Mouse (Mus musculus) testis, adult 2 months (tissue): Measurements from ENCODE around the gene Dnah2. TPM values are rescaled to one million over a fixed set of nuclear protein-coding genes. Genes with fewer than 3 reads are reported as not detected.

Source experiments
- H3K27ac ChIP-seq: fragments of 200-500 bp; 2 replicates; pipeline ENCODE4 v1.5.1; 2012; ENCODE audit warnings: low read depth, low read length; ENCODE audit not compliant: control insufficient read depth, insufficient read depth
- H3K27me3 ChIP-seq: fragments of 200-500 bp; 2 replicates; pipeline ENCODE4 v1.6.1; 2012; ENCODE audit warnings: mild to moderate bottlenecking, low read length, moderate library complexity; ENCODE audit not compliant: control insufficient read depth, insufficient read depth
- H3K36me3 ChIP-seq: fragments of 200-500 bp; 2 replicates; pipeline ENCODE4 v1.6.1; 2012; ENCODE audit warnings: mild to moderate bottlenecking, low read length; ENCODE audit not compliant: control insufficient read depth, insufficient read depth
- H3K4me1 ChIP-seq: fragments of 200-500 bp; 2 replicates; pipeline ENCODE4 v1.6.1; 2012; ENCODE audit warnings: low read length; ENCODE audit not compliant: control insufficient read depth, insufficient read depth
- H3K4me3 ChIP-seq: fragments of 200-500 bp; 2 replicates; pipeline ENCODE4 v1.5.1; 2012; ENCODE audit warnings: low read depth, mild to moderate bottlenecking, low read length, moderate library complexity, mixed read lengths; ENCODE audit not compliant: control insufficient read depth
- CTCF ChIP-seq: fragments of 200-500 bp; IDR thresholded peaks from 2 replicates; pipeline ENCODE4 v1.5.1; 2012; ENCODE audit warnings: low read depth, mild to moderate bottlenecking, inconsistent platforms, low read length, moderate library complexity; ENCODE audit not compliant: control insufficient read depth, insufficient read depth, insufficient replicate concordance
- POLR2A ChIP-seq: fragments of 200-500 bp; IDR thresholded peaks from 2 replicates; pipeline ENCODE4 v1.6.1; 2012; ENCODE audit warnings: low read depth, mild to moderate bottlenecking, inconsistent platforms, low read length, moderate library complexity; ENCODE audit not compliant: control insufficient read depth
- polyA plus RNA-seq: library from polyadenylated mRNA; depleted of rRNA; stranded (reverse); fragments of >200 nt; gene quantifications from 2 replicates; pipeline ENCODE4 v1.2.3, GENCODE M21; 2012

The Dnah2 gene
- polyA plus RNA-seq, 1 experiment, result 39.3 TPM

- H3K4me3 ChIP-seq, result no peak overlapping the region
- no peak overlapping the region for H3K27ac ChIP-seq
- no peaks in the 10 kb centered on the region for H3K4me1 ChIP-seq
- H3K36me3 ChIP-seq, result no peaks in the 10 kb centered on the region
- no peak for TF ChIP-seq CTCF
- no peak for TF ChIP-seq POLR2A
- no peaks in the 10 kb centered on the region for H3K27me3 ChIP-seq
Measured at GRCm38 (mm10) chr11:69390400-69391034, 158.4 kb downstream of the Dnah2 start.

GRCm38 (mm10) chr11:69389531-69390399, 159.1 kb downstream of the Dnah2 start:
- H3K27ac ChIP-seq, result no peak overlapping the region
- no peaks in the 10 kb centered on the region for H3K36me3 ChIP-seq
- no peak overlapping the region for H3K4me3 ChIP-seq
- no peaks in the 10 kb centered on the region for H3K27me3 ChIP-seq
- no peak for TF ChIP-seq CTCF
- no peak for TF ChIP-seq POLR2A
- no peaks in the 10 kb centered on the region for H3K4me1 ChIP-seq

- Histone ChIP-seq H3K4me3 (no peak overlapping the region), H3K36me3 (no peaks in the 10 kb centered on the region), H3K27me3 (no peaks in the 10 kb centered on the region), H3K27ac (no peak overlapping the region), H3K4me1 (no peaks in the 10 kb centered on the region)
- TF ChIP-seq POLR2A (no peak), CTCF (no peak)
Measured at GRCm38 (mm10) chr11:69388680-69389079, 160.2 kb downstream of the Dnah2 start.

- H3K4me1 ChIP-seq, result no peaks in the 10 kb centered on the region
- no peak overlapping the region for H3K27ac ChIP-seq
- TF ChIP-seq CTCF (no peak), POLR2A (no peak)
- no peaks in the 10 kb centered on the region for H3K27me3 ChIP-seq
- no peak overlapping the region for H3K4me3 ChIP-seq
- H3K36me3 ChIP-seq, result no peaks in the 10 kb centered on the region
Measured at GRCm38 (mm10) chr11:69386758-69387157, 162.2 kb downstream of the Dnah2 start.

GRCm38 (mm10) chr11:69384979-69385378, 163.9 kb downstream of the Dnah2 start:
- no peaks in the 10 kb centered on the region for H3K27me3 ChIP-seq
- TF ChIP-seq POLR2A (no peak), CTCF (no peak)

GRCm38 (mm10) chr11:69382478-69383105, 166.3 kb downstream of the Dnah2 start:
- TF ChIP-seq CTCF (no peak), POLR2A (no peak)
- Histone ChIP-seq H3K27ac (no peak overlapping the region), H3K4me1 (no peaks in the 10 kb centered on the region), H3K36me3 (peaks cover 2% of the 10 kb centered on the region; the same call in 1 of the 2 replicates), H3K27me3 (no peaks in the 10 kb centered on the region), H3K4me3 (no peak overlapping the region)

More at GRCm38 (mm10) chr11:69384979-69385378, 163.9 kb downstream of the Dnah2 start:
- no peak overlapping the region for H3K4me3 ChIP-seq
- no peak overlapping the region for H3K27ac ChIP-seq
- H3K4me1 ChIP-seq, result no peaks in the 10 kb centered on the region
- H3K36me3 ChIP-seq, result no peaks in the 10 kb centered on the region

GRCm38 (mm10) chr11:69381356-69381755, 167.6 kb downstream of the Dnah2 start:
- H3K4me1 ChIP-seq, result no peaks in the 10 kb centered on the region
- TF ChIP-seq POLR2A (no peak), CTCF (no peak)
- H3K27me3 ChIP-seq, result no peaks in the 10 kb centered on the region
- H3K36me3 ChIP-seq, result peaks cover 2% of the 10 kb centered on the region; the same call in 1 of the 2 replicates
- H3K27ac ChIP-seq, result no peak overlapping the region
- H3K4me3 ChIP-seq, result no peak overlapping the region
